Mouse (Mus musculus) right cerebral cortex, postnatal 4 days (tissue): ENCODE results near the gene Erc2.

Experiments used
- DNase-seq: peaks from one replicate; pipeline ENCODE4 v3.0.0-alpha.2; 2022

Gene Erc2

DNA sequence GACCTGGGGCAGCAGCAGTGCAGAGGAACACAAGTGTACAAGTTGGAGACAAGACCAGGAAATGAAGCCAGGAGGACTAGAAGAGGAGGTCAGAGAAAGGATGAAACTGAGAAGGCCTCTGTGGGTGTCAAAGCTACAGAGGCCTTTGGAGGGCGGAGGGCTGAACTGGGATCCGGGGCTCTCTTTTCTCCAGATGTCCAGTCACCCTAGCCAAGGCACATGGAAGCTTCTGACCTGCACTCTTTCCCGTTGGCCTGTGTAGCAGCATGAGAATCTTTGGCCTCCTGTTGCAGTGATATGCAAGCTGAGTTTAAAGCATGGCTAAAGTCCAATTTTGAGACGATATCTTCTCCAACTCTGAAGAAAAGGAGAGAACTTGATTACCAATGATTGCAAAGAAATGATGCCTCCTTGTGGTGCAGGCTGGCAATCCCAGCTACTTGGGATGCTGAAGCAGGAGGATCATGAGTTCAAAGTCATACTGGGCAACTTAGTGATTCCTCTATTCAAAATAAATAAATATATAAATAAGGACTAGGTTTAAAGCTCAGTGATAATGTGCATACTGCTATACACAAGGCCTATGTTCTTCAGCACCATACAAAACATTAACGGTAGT, 699.8 kb downstream of the Erc2 start:
- DNase-seq: no peak

DNA sequence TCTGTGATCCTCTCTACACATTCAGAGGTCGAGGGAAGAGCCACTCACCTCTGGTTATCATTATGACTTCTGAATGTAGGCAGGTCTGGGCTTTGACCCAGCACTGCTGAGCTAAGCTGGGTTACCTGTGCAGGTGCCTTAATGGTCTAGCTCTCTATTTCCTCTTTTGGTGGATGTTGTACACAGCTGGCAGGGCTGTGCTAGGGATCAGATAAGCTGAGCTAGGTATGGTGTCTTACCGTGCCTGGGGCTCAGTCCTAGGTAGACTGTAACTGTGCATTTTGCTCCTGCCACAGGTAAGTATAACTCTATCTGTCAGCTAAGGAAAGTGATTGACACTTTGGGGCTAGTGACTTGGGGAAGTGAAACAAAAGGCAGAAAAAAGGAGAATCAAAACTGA, 701.0 kb downstream of the Erc2 start:
- no peak for DNase-seq

GRCm38 (mm10) chr14:28323727-28324126, 701.5 kb downstream of the Erc2 start:
- DNase-seq: no peak

- peak; percentile 37 for DNase-seq
Observed at GRCm38 (mm10) chr14:28326456-28326855, 704.2 kb downstream of the Erc2 start.

- no peak for DNase-seq
Observed at GRCm38 (mm10) chr14:28328512-28328911, 706.3 kb downstream of the Erc2 start.

DNA sequence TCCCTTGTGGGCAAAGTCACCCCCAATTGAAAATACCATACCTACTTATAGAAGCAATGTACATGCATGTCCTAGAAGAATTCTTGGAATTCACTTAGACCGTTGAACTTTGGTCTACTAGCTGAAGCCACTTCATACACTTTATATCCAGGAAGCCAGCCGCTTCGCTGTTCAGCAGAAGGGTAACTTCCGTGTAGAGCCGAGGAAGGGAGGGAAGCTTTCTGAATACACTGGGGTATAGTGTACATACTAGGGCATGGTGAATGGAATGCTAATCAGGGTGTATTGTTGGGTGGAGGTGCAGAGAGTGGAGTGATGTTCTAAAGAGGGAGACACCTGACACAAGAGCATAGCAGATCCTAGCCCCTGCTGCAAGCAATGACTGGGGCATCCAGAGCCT, 708.9 kb downstream of the Erc2 start:
- no peak for DNase-seq

- DNase-seq: no peak
Observed at GRCm38 (mm10) chr14:28332351-28332953, 710.2 kb downstream of the Erc2 start.

DNA sequence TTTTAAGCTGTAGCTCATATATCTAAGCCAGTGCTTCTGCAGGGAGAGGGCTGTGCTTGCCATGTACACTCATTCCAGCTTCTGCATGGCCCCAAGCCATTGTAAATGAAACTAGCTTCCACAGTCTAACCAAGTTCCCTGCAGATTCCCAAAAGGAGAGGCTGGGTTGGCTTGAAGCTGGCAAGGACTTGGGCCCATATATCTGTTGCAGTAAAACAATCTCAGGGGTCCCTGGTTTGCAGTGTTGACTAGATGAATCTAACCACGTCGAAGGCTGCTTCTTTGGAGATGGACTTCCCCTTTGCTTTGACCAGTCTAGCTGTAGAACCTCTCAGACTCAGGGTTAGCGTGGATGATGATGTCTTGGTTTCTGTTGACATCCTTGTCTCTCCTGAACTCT, 716.9 kb downstream of the Erc2 start:
- DNase-seq: no peak

DNA sequence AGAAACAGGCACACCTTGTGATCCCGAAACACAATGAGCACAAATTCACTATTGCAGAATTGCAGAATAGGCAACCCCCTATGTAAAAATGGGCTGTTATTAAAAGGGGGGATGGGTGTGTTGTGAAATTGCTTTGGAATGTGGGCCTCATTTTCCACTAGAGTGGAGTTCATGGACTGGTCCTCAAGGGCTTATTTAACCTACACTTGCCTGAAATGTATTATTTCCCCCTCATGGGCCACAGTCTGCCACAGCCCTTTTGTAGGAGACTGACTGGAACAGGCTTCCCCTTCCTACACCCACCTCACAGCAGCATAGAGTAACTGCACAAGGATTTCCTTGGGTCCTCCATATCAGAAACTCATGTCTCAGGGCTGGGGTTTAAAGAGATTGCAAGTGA, 726.9 kb downstream of the Erc2 start:
- no peak for DNase-seq

DNA sequence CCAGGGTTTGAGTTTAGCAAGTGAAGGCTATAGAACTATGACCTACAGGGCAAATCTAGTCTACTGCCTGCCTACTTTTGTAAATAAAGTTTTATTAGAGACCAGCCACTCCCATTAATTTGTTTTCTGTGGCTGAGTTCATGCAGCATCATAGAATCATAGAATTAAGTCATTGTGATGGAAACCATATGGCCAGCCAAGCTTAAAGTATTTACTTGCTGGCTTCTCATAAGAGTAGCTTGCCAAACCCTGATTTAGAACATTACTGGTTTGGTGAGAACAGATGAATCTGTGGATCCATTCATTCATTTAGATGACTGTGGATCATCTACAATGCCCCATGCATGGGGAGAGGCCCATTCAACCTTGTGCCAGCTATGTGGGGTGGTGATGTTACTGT, 733.8 kb downstream of the Erc2 start:
- DNase-seq: no peak

DNA sequence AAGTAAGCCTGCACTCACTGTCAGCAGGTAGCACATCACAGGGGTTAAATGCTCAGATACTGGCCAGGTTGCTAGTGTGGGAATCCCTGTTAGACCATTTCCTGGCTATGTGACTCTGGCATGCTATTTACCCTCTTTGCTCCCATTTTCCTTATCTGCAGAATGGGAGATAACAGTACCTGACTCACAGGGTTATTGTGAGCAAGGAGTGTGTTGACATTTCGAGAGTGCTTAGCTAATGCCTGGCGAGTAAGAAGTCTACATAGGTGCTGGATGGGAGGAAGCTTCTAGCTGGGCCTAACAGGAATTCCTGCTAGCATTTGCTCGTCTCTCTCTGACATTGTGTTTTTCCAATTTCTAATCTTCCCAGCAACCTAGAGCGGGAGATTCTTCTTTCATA, 737.3 kb downstream of the Erc2 start:
- no peak for DNase-seq

GRCm38 (mm10) chr14:28359983-28360382, 737.8 kb downstream of the Erc2 start:
- DNase-seq: no peak

DNA sequence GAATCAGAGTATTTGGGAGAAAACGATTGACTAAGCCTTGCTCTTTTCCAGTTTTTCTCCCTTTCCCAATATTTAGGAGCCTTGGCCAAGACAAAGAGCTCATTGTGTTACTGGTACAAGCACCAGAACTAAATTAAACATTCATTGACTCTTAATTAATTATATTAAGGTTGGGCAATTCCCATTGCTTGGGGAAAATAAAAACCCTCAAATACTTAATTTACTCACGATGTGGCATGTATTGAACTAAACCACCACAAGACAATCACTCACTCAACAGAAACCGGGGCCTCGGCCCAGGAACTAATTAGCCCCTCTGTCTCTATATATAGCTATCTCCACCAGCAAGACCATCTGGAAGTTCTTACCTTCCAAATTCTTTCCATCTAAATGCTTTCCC, 740.1 kb downstream of the Erc2 start:
- DNase-seq: no peak

DNA sequence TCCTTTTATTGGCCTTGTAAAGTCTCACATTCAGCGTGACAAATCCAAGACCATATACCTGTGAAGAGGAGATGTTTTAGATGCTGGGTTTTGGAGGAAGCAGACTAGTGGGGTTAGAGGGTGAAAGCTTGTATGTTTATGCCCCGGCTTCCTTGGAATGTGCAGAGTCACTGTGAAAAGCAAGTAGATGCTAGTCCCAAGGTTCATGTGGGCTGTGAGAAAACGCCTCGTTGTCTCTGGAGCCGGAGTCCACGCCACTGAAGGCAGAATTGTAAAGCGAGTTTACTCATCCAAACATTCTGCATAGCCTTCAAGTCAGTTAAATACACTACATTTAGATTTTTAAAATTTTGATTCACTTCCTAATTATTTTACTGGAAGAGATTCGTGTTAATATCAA, 748.5 kb downstream of the Erc2 start:
- DNase-seq: no peak

GRCm38 (mm10) chr14:28371651-28372050, 749.4 kb downstream of the Erc2 start:
- DNase-seq: no peak

DNA sequence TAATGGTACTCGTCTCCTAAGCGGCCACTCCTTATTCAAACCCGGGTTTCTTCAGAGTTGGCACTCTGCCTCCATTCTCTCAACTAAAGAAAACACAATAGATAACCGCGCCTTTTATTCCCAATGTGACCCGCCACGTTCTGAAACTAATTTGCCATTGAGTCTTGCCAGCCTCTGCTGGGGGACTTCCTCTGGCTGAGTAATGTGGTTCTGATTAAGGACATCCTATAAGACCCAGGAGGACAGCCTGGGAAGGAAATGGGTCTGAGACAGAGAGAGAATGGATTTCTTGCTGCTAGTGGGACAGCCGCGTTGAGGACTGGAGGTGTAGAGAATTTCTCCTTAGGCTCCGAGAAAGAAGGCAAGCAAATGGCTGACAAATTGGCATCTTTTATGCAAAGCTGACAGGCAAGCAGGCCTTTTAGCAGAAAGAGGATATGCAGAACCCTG, 753.4 kb downstream of the Erc2 start:
- no peak for DNase-seq

DNA sequence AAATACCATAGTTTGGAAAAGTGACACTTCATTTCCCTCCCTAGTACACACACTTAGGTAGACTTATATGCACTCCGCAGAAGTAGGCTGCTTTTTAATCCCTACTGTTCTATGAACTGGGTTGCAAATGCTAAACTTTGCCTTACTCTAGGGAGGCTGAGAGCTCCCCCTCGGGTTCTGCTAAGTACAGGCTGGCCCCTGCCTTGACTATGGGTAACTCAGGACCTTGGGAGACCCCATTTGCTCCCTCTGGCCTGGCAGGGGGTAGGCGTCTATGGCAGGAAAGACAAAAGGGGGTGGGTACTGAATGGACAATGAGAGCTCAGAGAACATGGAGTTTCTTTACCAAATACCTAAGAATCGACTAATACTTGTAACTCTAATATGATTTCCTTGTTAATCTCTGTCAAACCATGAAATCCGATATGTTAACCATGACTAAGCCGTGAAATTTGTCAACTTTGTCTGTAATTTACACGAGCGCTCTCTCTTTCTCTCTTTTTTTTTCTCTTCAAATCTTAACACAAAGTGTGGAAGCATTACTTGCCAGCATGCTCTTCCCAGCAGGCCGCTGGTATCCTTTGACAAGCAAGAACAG, 754.1 kb downstream of the Erc2 start:
- DNase-seq: no peak

GRCm38 (mm10) chr14:28377519-28377918, 755.3 kb downstream of the Erc2 start:
- DNase-seq: no peak

DNA sequence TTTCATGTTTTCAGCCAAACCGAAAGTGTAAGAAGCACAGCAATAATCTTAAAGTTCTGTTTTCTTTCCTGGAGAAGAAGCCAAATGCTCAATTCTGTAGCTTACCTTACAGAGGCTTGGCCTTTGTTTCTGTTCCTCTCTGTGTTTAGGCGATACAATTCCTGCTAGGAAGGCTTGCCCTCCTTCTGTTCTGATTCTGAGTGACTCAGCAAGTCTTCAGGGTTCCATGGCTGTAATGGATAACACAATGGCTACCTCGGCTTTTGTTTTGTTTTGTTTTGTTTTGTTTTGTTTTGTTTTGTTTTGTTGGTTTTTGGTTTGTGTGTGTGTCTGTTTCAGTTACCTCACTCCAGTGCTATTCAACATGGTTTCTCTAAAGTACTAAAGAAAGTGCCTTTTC, 757.9 kb downstream of the Erc2 start:
- no peak for DNase-seq

DNA sequence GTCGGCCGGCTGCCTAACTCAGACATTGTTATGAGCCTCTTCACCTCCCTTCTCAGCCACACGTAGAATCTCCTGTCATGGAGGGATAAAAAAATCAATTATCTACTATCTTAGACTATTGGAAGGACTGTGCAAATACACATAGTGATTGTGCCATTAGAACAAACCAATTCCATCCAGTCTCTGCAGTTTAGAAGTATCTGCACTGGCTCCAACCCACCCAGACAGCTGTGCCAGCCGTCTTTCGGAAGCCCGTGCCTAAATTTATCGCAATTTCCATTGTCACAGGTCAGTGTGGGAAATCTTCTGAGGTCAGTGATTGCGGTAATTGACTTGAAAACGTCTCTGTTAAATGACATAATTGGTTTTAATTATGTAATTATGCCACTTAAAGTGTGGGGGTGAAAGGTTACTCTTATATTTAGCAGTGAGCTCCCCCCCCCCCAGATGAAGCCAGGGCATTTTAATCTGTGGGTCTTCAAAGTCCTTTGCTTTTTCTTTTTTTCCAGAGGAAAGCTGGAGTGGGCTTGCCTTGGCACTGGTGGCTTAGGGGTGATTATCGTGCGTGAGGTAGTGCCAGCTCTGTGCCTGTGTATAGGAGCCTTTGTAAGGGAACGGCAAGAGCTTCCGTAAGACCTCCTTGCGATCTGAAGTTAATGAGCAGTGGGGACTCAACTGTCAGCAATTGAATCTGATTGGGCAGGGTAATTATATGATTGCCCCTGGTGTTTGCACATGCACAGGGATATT, 759.7 kb downstream of the Erc2 start:
- DNase-seq: no peak

DNA sequence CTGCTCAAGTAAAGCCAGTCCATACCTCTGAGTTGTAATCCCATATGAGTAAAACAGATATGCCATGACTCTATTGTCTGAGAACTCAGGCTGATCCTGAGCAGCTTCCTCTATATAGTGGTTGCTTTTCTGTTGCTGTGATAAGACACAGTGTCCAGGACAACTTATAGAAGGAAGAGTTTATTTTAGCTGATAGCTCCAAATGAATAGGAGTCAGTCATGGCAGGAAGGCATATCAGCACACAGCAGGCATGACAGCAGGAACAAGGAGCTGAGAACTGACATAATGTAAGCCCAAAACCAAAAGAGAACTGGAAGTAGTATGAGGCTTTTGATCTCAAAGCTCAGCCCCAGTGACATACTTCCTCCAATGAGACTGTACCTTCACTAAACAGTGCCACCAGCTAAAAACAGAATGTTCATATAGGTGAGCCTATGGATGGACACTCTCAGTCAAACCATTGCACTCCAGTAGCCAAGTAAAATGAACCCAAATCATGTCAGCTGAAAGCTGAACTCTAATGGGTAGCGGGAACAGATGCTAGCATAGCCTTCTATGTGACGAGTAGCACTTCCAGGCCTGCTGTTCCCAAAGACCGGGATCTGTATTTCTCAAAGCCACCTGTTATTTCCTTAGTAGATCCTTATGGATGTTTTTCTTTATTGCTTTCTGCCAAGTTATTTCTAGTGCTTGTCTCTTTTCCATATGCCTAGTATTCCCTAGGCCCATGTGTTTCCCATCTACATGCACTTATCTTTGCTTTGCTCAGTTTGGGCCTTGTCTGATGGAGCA, 764.8 kb downstream of the Erc2 start:
- DNase-seq: no peak

DNA sequence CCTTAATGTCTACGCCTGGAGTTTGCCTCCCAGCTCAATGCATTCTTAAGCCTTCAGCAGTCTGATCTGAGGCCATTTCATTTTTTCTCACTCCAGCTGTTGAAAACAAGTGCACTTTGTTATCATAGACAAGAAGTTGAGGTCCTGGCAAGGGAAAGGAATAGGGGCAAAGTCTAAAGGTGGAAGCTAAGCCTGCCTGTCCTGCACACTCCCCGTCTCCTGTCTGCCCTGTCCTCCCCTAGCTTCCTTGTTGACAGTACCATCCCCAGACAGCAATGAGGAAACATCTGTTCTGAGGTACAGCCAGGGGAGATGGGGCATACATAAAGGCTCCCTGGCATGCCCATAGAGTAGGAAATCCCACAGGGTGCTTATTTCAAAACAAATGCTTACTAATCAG, 776.7 kb downstream of the Erc2 start:
- DNase-seq: no peak

DNA sequence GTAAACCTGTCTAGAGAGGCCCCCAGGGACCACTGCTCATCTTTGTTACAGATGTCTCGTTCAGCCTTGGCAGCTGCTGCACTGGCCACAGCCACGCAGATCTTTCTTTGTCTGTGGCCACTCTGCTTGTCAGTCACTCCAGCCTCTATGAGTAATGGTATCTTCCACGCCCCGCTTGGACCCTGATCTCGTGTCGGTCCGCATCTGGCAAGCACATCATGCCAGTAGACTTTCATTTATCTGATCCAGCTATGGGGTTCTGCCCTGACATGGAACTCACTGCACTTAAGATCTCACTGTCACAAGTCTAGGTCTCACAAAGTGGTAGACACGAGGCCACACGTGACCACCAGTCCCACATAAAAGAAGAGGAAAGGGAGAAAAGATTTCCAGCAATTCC, 777.7 kb downstream of the Erc2 start:
- DNase-seq: no peak
